Mouse (Mus musculus): ENCODE measurements around the gene Rab14. TPM values are rescaled to one million over a fixed set of nuclear protein-coding genes. Genes with fewer than 3 reads are reported as not detected.
A peak's percentile ranks its signal among the peaks of the same experiment; 100 is the strongest.

The Rab14 gene
- polyA plus RNA-seq, 1 experiment from 2014 or later: 234 TPM

DNA sequence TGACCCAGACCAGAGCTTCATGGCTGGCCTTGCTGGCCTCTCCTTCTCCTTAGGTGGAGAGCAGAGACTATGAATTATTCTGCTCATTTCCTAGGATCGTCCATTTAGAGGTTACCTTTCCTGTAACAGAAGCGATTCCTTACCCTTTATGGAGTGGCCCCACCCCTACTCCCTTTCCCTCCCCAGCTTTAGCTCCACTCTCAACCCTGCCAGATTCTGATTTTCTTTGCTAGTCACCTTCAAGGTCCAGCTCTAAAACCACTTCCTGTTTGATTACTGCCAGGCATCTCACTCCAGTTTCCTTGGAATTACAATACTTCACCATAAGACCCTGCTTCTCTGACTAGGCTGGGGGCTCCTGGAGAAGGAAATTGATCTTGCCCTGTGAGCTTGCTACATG is 15.8 kb upstream of the Rab14 start:
- Histone ChIP-seq H3K27ac (no peak overlapping the region), H3K36me3 (no peaks in the 10 kb centered on the region), H3K4me3 (no peak overlapping the region), H3K9me3 (no peaks in the 10 kb centered on the region), H3K4me1 (peaks cover 3% of the 10 kb centered on the region; the same call in 1 of the 2 replicates), H3K27me3 (ENCODE audit: insufficient read depth, poor library complexity, severe bottlenecking) (0 out of 2 replicates have a peak, but pooled peaks cover 8% of the 10 kb centered on the region)
- DNase-seq (ENCODE audit: low spot score): peak; percentile 43
- WGBS: 80% methylated on average over 2 of the region's 2 CpGs

DNA sequence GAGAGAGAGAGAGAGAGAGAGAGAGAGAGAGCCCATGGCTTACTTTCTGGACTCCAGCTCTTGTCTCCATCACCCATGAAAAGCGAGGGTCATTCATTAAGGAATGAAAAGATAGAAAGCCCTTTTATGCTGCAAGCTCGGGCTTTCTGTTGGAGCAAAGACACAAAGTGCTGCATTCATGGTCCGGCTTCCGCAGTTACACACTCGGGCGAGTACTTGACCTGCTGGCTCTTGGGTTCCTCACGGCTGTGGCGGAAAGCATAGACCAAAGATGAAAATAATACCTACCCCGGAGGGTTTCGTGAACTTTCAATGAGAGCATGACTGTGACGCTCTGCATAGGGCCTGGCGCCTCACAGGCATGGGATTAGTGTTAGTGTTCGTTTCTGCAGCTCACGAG is 14.4 kb upstream of the Rab14 start:
- H3K4me1 ChIP-seq: peaks cover 3% of the 10 kb centered on the region; the same call in 1 of the 2 replicates
- H3K27me3 ChIP-seq (ENCODE audit: insufficient read depth, poor library complexity, severe bottlenecking): 0 out of 2 replicates have a peak, but pooled peaks cover 8% of the 10 kb centered on the region
- 81% methylated on average over 14 of the region's 14 CpGs for WGBS
- H3K9me3 ChIP-seq: no peaks in the 10 kb centered on the region
- peak; percentile 72 for DNase-seq (ENCODE audit: low spot score)
- H3K4me3 ChIP-seq: no peak overlapping the region
- H3K36me3 ChIP-seq: no peaks in the 10 kb centered on the region
- H3K27ac ChIP-seq: peak overlapping the region; percentile 30; the same call in 1 of the 2 replicates

DNA sequence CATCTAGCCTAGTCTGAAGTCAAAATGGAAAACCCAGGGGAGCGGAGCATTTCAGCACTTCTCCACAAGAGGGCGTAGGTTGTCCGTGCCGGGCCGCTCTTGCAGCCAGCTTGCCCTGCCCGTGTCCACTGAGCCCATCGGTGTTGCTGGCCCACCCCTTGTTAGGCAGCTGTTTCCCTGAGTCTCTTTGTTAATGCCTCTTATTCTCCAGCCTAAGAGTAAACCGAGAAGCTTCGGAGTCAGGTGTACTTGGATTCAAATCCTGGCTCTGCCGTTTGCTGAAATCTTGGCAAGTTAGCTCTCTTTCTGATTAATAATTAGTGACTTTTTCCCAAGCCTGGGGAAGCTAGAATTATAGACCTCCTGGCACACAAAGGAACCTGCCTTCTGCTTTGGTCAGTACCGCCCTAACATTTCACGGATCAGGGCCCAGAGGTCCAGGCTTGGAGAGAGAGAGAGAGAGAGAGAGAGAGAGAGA is 14.0 kb upstream of the Rab14 start:
- peak; percentile 92 for DNase-seq (ENCODE audit: low spot score)
- Histone ChIP-seq H3K4me1 (peaks cover 3% of the 10 kb centered on the region; the same call in 1 of the 2 replicates), H3K36me3 (no peaks in the 10 kb centered on the region), H3K27me3 (ENCODE audit: insufficient read depth, poor library complexity, severe bottlenecking) (0 out of 2 replicates have a peak, but pooled peaks cover 8% of the 10 kb centered on the region), H3K27ac (peak overlapping the region; percentile 39; the same call in 1 of the 2 replicates), H3K4me3 (no peak overlapping the region), H3K9me3 (no peaks in the 10 kb centered on the region)
- WGBS: 10% methylated on average over 12 of the region's 12 CpGs

DNA sequence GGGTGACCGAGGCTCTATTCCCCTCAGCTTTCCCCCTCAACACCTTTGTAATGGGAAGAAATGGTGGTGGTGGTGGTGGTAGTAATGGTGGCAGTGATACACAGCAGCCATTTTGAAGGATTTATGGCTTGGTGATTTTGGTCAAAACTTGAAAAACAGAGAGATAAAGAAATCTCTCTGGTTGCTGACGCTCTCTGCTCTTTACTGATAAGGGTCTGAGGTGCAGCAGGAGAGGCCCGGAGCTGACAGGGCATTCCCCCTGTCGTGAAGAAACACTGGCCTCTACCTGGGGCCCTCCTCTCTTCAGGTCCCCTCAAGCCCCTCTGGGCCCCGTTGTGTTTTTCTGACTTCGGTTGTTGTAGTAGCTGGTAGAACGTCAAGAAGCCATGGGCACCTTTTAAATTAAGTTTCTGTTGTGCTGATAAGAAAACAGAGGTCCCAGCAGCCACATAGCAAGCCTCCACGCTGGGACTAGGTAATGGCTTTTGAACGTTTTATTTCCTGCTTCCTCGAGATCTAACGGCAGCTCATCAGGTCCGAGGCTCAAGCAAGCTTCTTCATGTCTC is 12.5 kb upstream of the Rab14 start:
- 51% methylated on average over 12 of the region's 12 CpGs for WGBS

GRCm38 (mm10) chr2:35211681-35212080 is 10.8 kb upstream of the Rab14 start:
- Histone ChIP-seq H3K27me3 (ENCODE audit: insufficient read depth, poor library complexity, severe bottlenecking) (0 out of 2 replicates have a peak, but pooled peaks cover 8% of the 10 kb centered on the region), H3K36me3 (no peaks in the 10 kb centered on the region), H3K4me1 (peaks cover 11% of the 10 kb centered on the region), H3K27ac (no peak overlapping the region), H3K9me3 (no peaks in the 10 kb centered on the region), H3K4me3 (no peak overlapping the region)
- no peak for DNase-seq (ENCODE audit: low spot score)
- WGBS: 75% methylated on average over 3 of the region's 3 CpGs

More for the DNA sequence above, 12.5 kb upstream of the Rab14 start:
- Histone ChIP-seq H3K4me1 (peaks cover 3% of the 10 kb centered on the region; the same call in 1 of the 2 replicates), H3K9me3 (no peaks in the 10 kb centered on the region), H3K36me3 (no peaks in the 10 kb centered on the region), H3K27ac (no peak overlapping the region), H3K27me3 (ENCODE audit: insufficient read depth, poor library complexity, severe bottlenecking) (0 out of 2 replicates have a peak, but pooled peaks cover 8% of the 10 kb centered on the region), H3K4me3 (no peak overlapping the region)
- DNase-seq (ENCODE audit: low spot score): no peak

- WGBS: 65% methylated on average over 8 of the region's 8 CpGs
- no peak for DNase-seq (ENCODE audit: low spot score)
- H3K27ac ChIP-seq: no peak overlapping the region
Measured at GRCm38 (mm10) chr2:35208931-35209665, 8.2 kb upstream of the Rab14 start.

DNA sequence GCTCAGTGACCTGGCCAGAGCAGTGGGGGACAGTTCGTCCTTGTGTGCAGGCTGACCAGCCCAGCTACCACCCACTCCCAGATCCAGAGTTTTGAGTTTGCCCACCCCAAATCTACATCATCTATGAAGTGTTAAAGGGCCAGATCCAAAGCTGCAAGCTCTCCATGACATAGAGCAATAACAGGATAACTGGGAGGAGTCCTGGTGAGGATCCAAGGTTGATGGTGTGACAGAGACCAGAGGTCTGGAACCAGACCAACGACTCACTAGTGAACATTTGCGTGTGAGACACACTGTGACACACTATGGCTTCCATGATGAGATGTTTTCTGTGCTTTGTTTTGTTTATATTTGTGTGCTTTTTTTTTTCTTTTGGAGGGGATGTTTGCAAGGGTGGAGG is 7.1 kb upstream of the Rab14 start:
- no peak for DNase-seq (ENCODE audit: low spot score)
- no peak overlapping the region for H3K4me3 ChIP-seq
- H3K9me3 ChIP-seq: no peaks in the 10 kb centered on the region
- no peaks in the 10 kb centered on the region for H3K36me3 ChIP-seq
- H3K27ac ChIP-seq: no peak overlapping the region
- H3K4me1 ChIP-seq: peaks cover 11% of the 10 kb centered on the region
- WGBS: 72% methylated on average over 3 of the region's 3 CpGs
- H3K27me3 ChIP-seq (ENCODE audit: insufficient read depth, poor library complexity, severe bottlenecking): no peaks in the 10 kb centered on the region

More at GRCm38 (mm10) chr2:35208931-35209665, 8.2 kb upstream of the Rab14 start:
- Histone ChIP-seq H3K4me3 (no peak overlapping the region), H3K27me3 (ENCODE audit: insufficient read depth, poor library complexity, severe bottlenecking) (0 out of 2 replicates have a peak, but pooled peaks cover 5% of the 10 kb centered on the region), H3K36me3 (no peaks in the 10 kb centered on the region), H3K9me3 (no peaks in the 10 kb centered on the region), H3K4me1 (peaks cover 11% of the 10 kb centered on the region)

DNA sequence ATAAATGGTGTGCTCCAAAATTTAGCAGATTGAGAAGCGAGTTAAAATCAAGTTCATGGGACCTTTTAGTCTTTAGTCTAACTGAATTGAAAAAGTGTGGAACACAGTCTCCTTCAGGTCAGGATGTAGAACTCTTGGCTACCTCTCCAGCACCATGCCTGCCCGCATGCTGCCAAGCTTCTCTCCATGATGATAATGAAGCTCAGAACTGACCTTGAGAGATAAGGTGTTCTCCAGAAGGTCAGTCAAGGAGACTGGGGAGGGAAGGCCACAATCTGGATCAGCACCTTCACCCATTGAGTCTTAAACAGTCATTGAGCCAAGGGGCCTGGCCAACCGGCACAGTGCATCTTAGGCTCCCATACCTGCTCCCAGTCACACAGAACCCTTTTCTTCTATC is 5.8 kb upstream of the Rab14 start:
- peaks cover 11% of the 10 kb centered on the region for H3K4me1 ChIP-seq
- no peaks in the 10 kb centered on the region for H3K27me3 ChIP-seq (ENCODE audit: insufficient read depth, poor library complexity, severe bottlenecking)
- WGBS: 75% methylated on average over 3 of the region's 3 CpGs
- H3K9me3 ChIP-seq: no peaks in the 10 kb centered on the region
- no peak overlapping the region for H3K27ac ChIP-seq
- H3K4me3 ChIP-seq: no peak overlapping the region
- no peaks in the 10 kb centered on the region for H3K36me3 ChIP-seq
- DNase-seq (ENCODE audit: low spot score): no peak

- DNase-seq (ENCODE audit: low spot score): no peak
- Histone ChIP-seq H3K27me3 (ENCODE audit: insufficient read depth, poor library complexity, severe bottlenecking) (no peaks in the 10 kb centered on the region), H3K9me3 (no peaks in the 10 kb centered on the region), H3K4me1 (peaks cover 23% of the 10 kb centered on the region), H3K4me3 (no peak overlapping the region), H3K36me3 (no peaks in the 10 kb centered on the region), H3K27ac (no peak overlapping the region)
Measured at GRCm38 (mm10) chr2:35203729-35204128, 2.8 kb upstream of the Rab14 start.

GRCm38 (mm10) chr2:35199971-35200897 is 686 bp downstream of the Rab14 start:
- Histone ChIP-seq H3K4me1 (peaks cover 19% of the 10 kb centered on the region), H3K4me3 (peak overlapping the region; percentile 99), H3K27ac (peak overlapping the region; percentile 100), H3K9me3 (no peaks in the 10 kb centered on the region), H3K27me3 (ENCODE audit: insufficient read depth, poor library complexity, severe bottlenecking) (no peaks in the 10 kb centered on the region), H3K36me3 (peaks cover 6% of the 10 kb centered on the region)
- WGBS: 1% methylated on average over 75 of the region's 90 CpGs
- peak; percentile 85 for DNase-seq (ENCODE audit: low spot score)

- 16% methylated on average over 5 of the region's 5 CpGs for WGBS
- H3K27ac ChIP-seq: peak overlapping the region; percentile 100
Measured at GRCm38 (mm10) chr2:35199541-35199940, 1.4 kb downstream of the Rab14 start.

More at GRCm38 (mm10) chr2:35199541-35199940, 1.4 kb downstream of the Rab14 start:
- peaks cover 6% of the 10 kb centered on the region for H3K36me3 ChIP-seq
- H3K27me3 ChIP-seq (ENCODE audit: insufficient read depth, poor library complexity, severe bottlenecking): no peaks in the 10 kb centered on the region
- DNase-seq (ENCODE audit: low spot score): no peak
- H3K4me1 ChIP-seq: peaks cover 19% of the 10 kb centered on the region
- no peaks in the 10 kb centered on the region for H3K9me3 ChIP-seq
- H3K4me3 ChIP-seq: peak overlapping the region; percentile 99
